Mouse (Mus musculus): Measurements from ENCODE around the gene Rab20.

DNA sequence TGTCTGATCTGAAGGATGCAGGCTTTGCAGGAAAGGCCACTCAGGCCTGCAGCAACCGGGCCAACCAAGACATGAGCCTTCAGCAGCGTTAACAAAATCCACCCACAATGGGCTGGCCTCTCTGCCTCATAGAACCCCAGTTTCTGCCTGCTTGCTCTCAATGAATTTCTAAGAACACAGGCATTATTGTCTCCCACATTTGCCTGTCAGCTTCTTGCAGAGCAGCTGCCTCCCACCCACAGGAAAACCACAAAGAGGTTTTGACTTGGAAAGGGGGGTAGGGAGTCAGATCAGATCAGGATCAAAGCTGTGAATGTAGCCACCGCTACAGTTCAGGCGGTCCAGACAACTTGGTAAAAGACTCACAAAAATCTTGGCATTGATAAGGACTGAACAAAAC lies 25.5 kb downstream of the Rab20 start:
- TF ChIP-seq CTCF (conservative IDR thresholded peaks at IDR 0.05; ENCODE audit: low read length) (no peak), NANOG (IDR thresholded peaks at IDR 0.05; ENCODE audit: borderline replicate concordance, low read length) (no peak), POU5F1 (IDR thresholded peaks at IDR 0.05; ENCODE audit: borderline replicate concordance, low read length) (no peak)
